Mouse (Mus musculus) stomach, postnatal 0 days (tissue): ENCODE measurements around the gene Olfr598. TPM values are rescaled to one million over a fixed set of nuclear protein-coding genes. Genes with fewer than 3 reads are reported as not detected.
"Not testable (repeated sequence)": the region's sequence is repeated elsewhere in the genome, so short reads cannot be mapped to it uniquely, and the experiment has no call there.

Source experiments
- ATAC-seq: fragments of 200-750 bp; cut with Nextera tagmentation; 2 replicates; pipeline ENCODE4 v1.8.0; 2017; ENCODE audit not compliant: low FRiP score, low TSS enrichment
- DNase-seq: peaks from one replicate; pipeline ENCODE4 v3.0.0-alpha.2; 2016; ENCODE audit warnings: low spot score
- H3K27ac ChIP-seq: fragments of 300-500 bp; sonication (generic); replicated peaks from 2 replicates; pipeline ENCODE4 v1.5.1; 2014; ENCODE audit warnings: mild to moderate bottlenecking, control low read depth
- H3K27me3 ChIP-seq: fragments of 300-500 bp; sonication (generic); 2 replicates; pipeline ENCODE4 v1.6.1; 2014; ENCODE audit warnings: low read length; ENCODE audit not compliant: control insufficient read depth, insufficient read depth
- H3K36me3 ChIP-seq: fragments of 300-500 bp; sonication (generic); 2 replicates; pipeline ENCODE4 v1.6.1; 2014; ENCODE audit warnings: low read length, mixed read lengths; ENCODE audit not compliant: control insufficient read depth, insufficient read depth
- H3K4me1 ChIP-seq: fragments of 300-500 bp; sonication (generic); replicated peaks from 2 replicates; pipeline ENCODE4 v1.6.1; 2014; ENCODE audit warnings: antibody characterized with exemption; ENCODE audit not compliant: control insufficient read depth, insufficient read depth
- H3K4me2 ChIP-seq: fragments of 300-500 bp; sonication (generic); replicated peaks from 2 replicates; pipeline ENCODE4 v1.6.1; 2014; ENCODE audit warnings: low read depth, mild to moderate bottlenecking, control low read depth, moderate library complexity
- H3K4me3 ChIP-seq: fragments of 300-500 bp; sonication (generic); 2 replicates; pipeline ENCODE4 v1.5.1; 2014; ENCODE audit warnings: low read depth, low read length, control low read depth
- H3K9ac ChIP-seq: fragments of 300-500 bp; sonication (generic); 2 replicates; pipeline ENCODE4 v1.6.1; 2014; ENCODE audit warnings: mild to moderate bottlenecking, low read length, control low read depth, mixed read lengths
- H3K9me3 ChIP-seq: fragments of 300-500 bp; sonication (generic); 2 replicates; pipeline ENCODE4 v1.6.1; 2016; ENCODE audit warnings: low read length; ENCODE audit not compliant: control insufficient read depth
- CTCF ChIP-seq: IDR thresholded peaks from 2 replicates; pipeline ENCODE4 v1.5.1; 2016; ENCODE audit warnings: antibody characterized with exemption, low read depth, mild to moderate bottlenecking, moderate library complexity
- EP300 ChIP-seq: optimal IDR thresholded peaks from 2 replicates; pipeline ENCODE3; 2016; ENCODE audit warnings: antibody characterized with exemption
- WGBS: fragments of 180-500 bp; shearing (Covaris S2); extraction: QIAGEN DNeasy Blood & Tissue Kit; methylation state at CpG from one replicate; pipeline ENCODE4 v1.1.7; 2014; 5-methylcytosine and 5-hydroxymethylcytosine counted together
- polyA plus RNA-seq: library from polyadenylated mRNA; unstranded; fragments of >200 nt; fragmentation: Nextera tagmentation; extraction: Ambion mirVana; gene quantifications from 2 replicates; pipeline ENCODE4 v1.2.1, GENCODE M21; 2015

Gene Olfr598
- polyA plus RNA-seq: not detected in 2 replicates

- H3K36me3 ChIP-seq: no peaks in the 10 kb centered on the region
- no peak for ATAC-seq
- H3K4me2 ChIP-seq: no peak within 1 kb of the TSS
- H3K9ac ChIP-seq: no peak within 1 kb of the TSS
- H3K27ac ChIP-seq: no peak within 1 kb of the TSS
- H3K4me1 ChIP-seq: no peaks in the 10 kb centered on the region
- no peak for DNase-seq
- no peak for TF ChIP-seq CTCF
- TF ChIP-seq EP300: no peak
- H3K27me3 ChIP-seq: no peaks in the 10 kb centered on the region
- no peaks in the 10 kb centered on the region for H3K9me3 ChIP-seq
- no peak within 1 kb of the TSS for H3K4me3 ChIP-seq
Measured at GRCm38 (mm10) chr7:103323268-103323667, at the start of gene Olfr598. Olfr598 (plus strand) TSS chr7:103323568.

- ATAC-seq, DNase-seq, H3K4me3 ChIP-seq: not testable (repeated sequence)
Measured at GRCm38 (mm10) chr7:103305348-103305747, 18.0 kb upstream of the Olfr598 start, which contains the start of gene Olfr596. Olfr596 (plus strand) TSS chr7:103305648.

DNA sequence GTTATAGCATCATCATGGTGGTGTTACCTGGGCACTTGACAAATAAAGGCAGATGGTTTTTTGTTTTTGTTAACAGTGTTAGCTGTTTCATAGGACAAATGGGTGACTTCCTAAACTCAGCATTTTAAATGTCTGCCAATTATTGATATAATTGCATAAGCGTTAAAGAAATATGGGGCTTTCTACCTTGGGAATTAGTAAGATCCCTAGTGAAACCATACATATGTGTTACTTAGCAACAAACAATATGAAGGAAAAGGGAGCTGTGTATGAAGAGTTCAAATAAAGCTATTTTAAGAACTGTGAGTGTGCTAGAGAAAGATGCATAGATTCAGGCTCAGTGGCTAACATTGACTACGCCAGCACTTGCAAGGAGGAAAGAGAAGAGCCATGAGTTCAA, 7.4 kb upstream of the Olfr598 start, which contains the start of gene Olfr597:
Olfr597 (plus strand) TSS at position 301 of the 400 bp plus-strand sequence.
- not testable (repeated sequence) for H3K4me3 ChIP-seq, H3K9ac ChIP-seq, ATAC-seq, DNase-seq, H3K4me2 ChIP-seq, H3K27me3 ChIP-seq, H3K27ac ChIP-seq, H3K4me1 ChIP-seq, H3K9me3 ChIP-seq, H3K36me3 ChIP-seq
- 79% methylated on average over 2 of the region's 2 CpGs for WGBS

More at GRCm38 (mm10) chr7:103305348-103305747, 18.0 kb upstream of the Olfr598 start, which contains the start of gene Olfr596:
- not testable (repeated sequence) for H3K27me3 ChIP-seq, H3K27ac ChIP-seq, H3K4me1 ChIP-seq, H3K9me3 ChIP-seq, H3K4me2 ChIP-seq, H3K9ac ChIP-seq, H3K36me3 ChIP-seq
- WGBS: 78% methylated on average over 2 of the region's 2 CpGs

GRCm38 (mm10) chr7:103335617-103336016, 12.2 kb downstream of the Olfr598 start, which contains the start of gene Olfr599:
Olfr599 (plus strand) TSS chr7:103335917.
- H3K4me2 ChIP-seq: no peak within 1 kb of the TSS
- no peak for DNase-seq
- 90% methylated on average over 1 of the region's 1 CpGs for WGBS
- ATAC-seq: no peak
- TF ChIP-seq CTCF (no peak), EP300 (no peak)
- no peak within 1 kb of the TSS for H3K4me3 ChIP-seq
- no peaks in the 10 kb centered on the region for H3K9me3 ChIP-seq
- no peaks in the 10 kb centered on the region for H3K27me3 ChIP-seq
- H3K27ac ChIP-seq: no peak within 1 kb of the TSS
- H3K9ac ChIP-seq: no peak within 1 kb of the TSS
- no peaks in the 10 kb centered on the region for H3K36me3 ChIP-seq
- H3K4me1 ChIP-seq: no peaks in the 10 kb centered on the region

DNA sequence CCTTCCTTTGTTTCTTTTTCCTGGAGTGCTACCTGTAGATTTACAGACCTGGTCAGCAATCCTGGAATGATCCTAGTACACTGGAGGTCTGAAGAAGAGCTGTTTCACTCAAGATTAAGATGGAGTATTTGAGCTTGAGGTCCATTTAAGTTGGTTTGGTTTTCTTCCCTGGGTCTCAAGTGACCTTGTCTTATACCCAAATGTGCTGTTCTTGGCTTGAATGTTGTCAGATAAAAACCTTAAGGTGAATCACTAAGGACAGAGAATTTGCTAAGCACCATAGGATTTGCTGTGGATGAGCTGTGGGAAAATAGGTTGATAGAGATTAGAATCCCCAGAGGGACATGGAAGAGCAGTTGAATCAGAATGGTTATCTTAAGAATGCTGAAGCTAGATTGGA, 26.2 kb downstream of the Olfr598 start, which contains the start of gene Olfr600:
Olfr600 (minus strand) TSS at position 101 of the 400 bp plus-strand sequence.
- H3K4me3 ChIP-seq: no peak within 1 kb of the TSS
- no peak within 1 kb of the TSS for H3K4me2 ChIP-seq
- no peak for DNase-seq
- no peak for ATAC-seq
- H3K27ac ChIP-seq: no peak within 1 kb of the TSS
- H3K9me3 ChIP-seq: no peaks in the 10 kb centered on the region
- H3K27me3 ChIP-seq: no peaks in the 10 kb centered on the region
- H3K4me1 ChIP-seq: no peaks in the 10 kb centered on the region
- H3K36me3 ChIP-seq: no peaks in the 10 kb centered on the region
- TF ChIP-seq EP300 (no peak), CTCF (no peak)
- H3K9ac ChIP-seq: no peak within 1 kb of the TSS

DNA sequence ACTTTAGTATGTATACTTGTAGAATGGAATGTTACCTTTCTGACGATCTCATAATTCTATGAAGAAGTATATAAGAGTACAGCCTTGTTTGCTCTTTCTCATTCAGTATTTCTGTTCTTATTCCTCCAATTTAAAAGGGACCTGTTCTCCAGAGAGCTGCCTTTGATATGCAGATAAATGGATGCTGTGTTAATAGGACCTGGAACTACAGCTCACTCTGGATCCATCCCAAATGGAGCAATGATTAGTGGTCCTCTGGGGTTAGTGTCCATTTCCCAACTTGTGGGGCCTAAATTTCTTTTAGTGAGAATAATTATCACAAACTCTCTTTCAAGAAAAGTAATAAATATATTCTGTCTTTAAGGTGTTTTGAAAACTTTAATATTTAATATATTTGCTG, 39.2 kb downstream of the Olfr598 start, which contains the start of gene Olfr601:
Olfr601 (minus strand) TSS at position 101 of the 400 bp plus-strand sequence.
- Histone ChIP-seq H3K36me3 (no peaks in the 10 kb centered on the region), H3K9me3 (no peaks in the 10 kb centered on the region), H3K9ac (no peak within 1 kb of the TSS), H3K4me3 (no peak within 1 kb of the TSS), H3K27me3 (no peaks in the 10 kb centered on the region), H3K27ac (no peak within 1 kb of the TSS), H3K4me1 (no peaks in the 10 kb centered on the region), H3K4me2 (no peak within 1 kb of the TSS)
- WGBS: 79% methylated on average over 1 of the region's 1 CpGs
- DNase-seq (no peak), ATAC-seq (no peak)
- TF ChIP-seq CTCF: no peak
- no peak for TF ChIP-seq EP300

Other genes starting within 250 kb of the Olfr598 start
- not detected in 2 replicates for gene Olfr584, start 241.7 kb upstream of the Olfr598 start, polyA plus RNA-seq
- gene Olfr585, start 225.8 kb upstream of the Olfr598 start, polyA plus RNA-seq: not detected in 2 replicates
- gene Olfr586, start 197.9 kb upstream of the Olfr598 start, polyA plus RNA-seq: 0.04 TPM in 1 of 2 replicates, not detected in the other
- not detected in 2 replicates for gene Olfr588-ps1, start 182.7 kb upstream of the Olfr598 start, polyA plus RNA-seq
- gene Olfr589, start 167.2 kb upstream of the Olfr598 start, polyA plus RNA-seq: not detected in 2 replicates
- not detected in 2 replicates for gene Olfr591, start 145.2 kb upstream of the Olfr598 start, polyA plus RNA-seq
- 0.04 TPM in 1 of 2 replicates, not detected in the other for gene Olfr592, start 138.8 kb upstream of the Olfr598 start, polyA plus RNA-seq
- not detected in 2 replicates for gene Olfr593, start 111.7 kb upstream of the Olfr598 start, polyA plus RNA-seq
- gene Olfr594, start 106.6 kb upstream of the Olfr598 start, polyA plus RNA-seq: not detected in 2 replicates
- not detected in 2 replicates for gene Usp17ld, start 71.1 kb upstream of the Olfr598 start, polyA plus RNA-seq
- gene Olfr596, start 17.9 kb upstream of the Olfr598 start, polyA plus RNA-seq: not detected in 2 replicates
- gene Olfr597, start 7.3 kb upstream of the Olfr598 start, polyA plus RNA-seq: not detected in 2 replicates
- not detected in 2 replicates for gene Olfr599, start 12.3 kb downstream of the Olfr598 start, polyA plus RNA-seq
- not detected in 2 replicates for gene Olfr600, start 26.1 kb downstream of the Olfr598 start, polyA plus RNA-seq
- not detected in 2 replicates for gene Olfr601, start 39.1 kb downstream of the Olfr598 start, polyA plus RNA-seq
- gene Olfr603, start 62.6 kb downstream of the Olfr598 start, polyA plus RNA-seq: not detected in 2 replicates
- gene Usp17lc, start 91.5 kb downstream of the Olfr598 start, polyA plus RNA-seq: not detected in 2 replicates
- gene Olfr605, start 121.9 kb downstream of the Olfr598 start, polyA plus RNA-seq: not detected in 2 replicates
- not detected in 2 replicates for gene Olfr606, start 125.5 kb downstream of the Olfr598 start, polyA plus RNA-seq
- not detected in 2 replicates for gene Olfr607, start 140.6 kb downstream of the Olfr598 start, polyA plus RNA-seq
- not detected in 2 replicates for gene Olfr608, start 146.3 kb downstream of the Olfr598 start, polyA plus RNA-seq
- not detected in 2 replicates for gene Olfr609, start 174.5 kb downstream of the Olfr598 start, polyA plus RNA-seq
- gene Olfr610, start 188.6 kb downstream of the Olfr598 start, polyA plus RNA-seq: not detected in 2 replicates
- not detected in 2 replicates for gene Olfr611, start 197.3 kb downstream of the Olfr598 start, polyA plus RNA-seq
- not detected in 2 replicates for gene Olfr612, start 219.1 kb downstream of the Olfr598 start, polyA plus RNA-seq
- not detected in 2 replicates for gene Olfr613, start 224.5 kb downstream of the Olfr598 start, polyA plus RNA-seq
- not detected in 2 replicates for gene Olfr615, start 232.5 kb downstream of the Olfr598 start, polyA plus RNA-seq
- gene Olfr616, start 245.6 kb downstream of the Olfr598 start, polyA plus RNA-seq: not detected in 2 replicates
- not detected in 2 replicates for gene Olfr617, start 249.5 kb downstream of the Olfr598 start, polyA plus RNA-seq